Mouse (Mus musculus) common myeloid progenitor, adult 5-6 weeks (primary cell): ENCODE data around the gene Phf19. TPM values are rescaled to one million over a fixed set of nuclear protein-coding genes. Genes with fewer than 3 reads are reported as not detected.

Experiments used
- ATAC-seq: replicated peaks from 2 replicates; pipeline ENCODE4 v1.8.0; 2016; ENCODE audit warnings: low read depth, mild to moderate bottlenecking, moderate TSS enrichment, inconsistent platforms; ENCODE audit not compliant: poor library complexity, severe bottlenecking
- total RNA-seq: library from RNA; stranded (forward); fragments of 200-1000, 187-1606 nt; gene quantifications from 2 replicates; pipeline ENCODE4 v1.2.3, GENCODE M21; 2017

Phf19 gene
- total RNA-seq, 1 experiment from 2014 or later: 9.6 TPM

DNA sequence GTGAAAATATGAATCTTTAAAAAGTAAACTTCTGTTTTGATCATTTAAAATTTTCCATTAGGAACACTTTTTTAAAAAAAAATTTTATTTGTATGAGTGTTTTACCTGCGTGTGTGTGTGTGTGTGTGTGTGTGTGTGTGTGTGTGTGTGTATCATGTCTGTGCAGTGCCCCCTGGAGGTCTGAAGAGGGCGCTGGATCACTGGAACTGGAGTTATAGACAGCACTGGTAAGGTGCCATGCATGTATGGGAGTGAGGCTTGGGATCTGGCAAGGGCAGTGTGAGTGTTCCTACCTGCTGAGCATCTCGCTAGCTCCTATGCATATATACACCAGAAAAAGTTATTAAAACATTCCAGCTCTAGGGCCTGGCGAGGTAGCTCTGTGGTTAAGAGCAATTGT, 12.1 kb downstream of the Phf19 start:
- no peak for ATAC-seq

DNA sequence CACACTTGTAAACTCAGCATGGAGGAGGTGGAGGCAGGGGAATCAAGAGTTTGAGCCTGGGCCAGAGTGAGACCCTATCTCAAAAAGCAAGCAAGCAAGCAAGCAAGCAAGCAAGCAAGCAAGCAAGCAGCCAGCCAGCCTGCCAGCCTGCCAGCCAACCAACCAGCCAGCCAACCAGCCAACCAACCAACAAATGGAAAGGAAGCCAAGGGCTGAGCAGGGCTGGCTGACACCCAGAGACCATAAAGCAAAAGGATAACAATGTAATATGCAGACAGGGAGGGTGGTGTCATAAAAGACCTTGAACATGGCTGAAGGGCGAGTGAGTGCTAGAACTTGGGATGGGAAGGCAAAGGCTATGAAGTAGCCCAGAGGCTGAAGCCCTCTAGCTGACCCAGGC, 13.4 kb downstream of the Phf19 start:
- ATAC-seq: no peak

DNA sequence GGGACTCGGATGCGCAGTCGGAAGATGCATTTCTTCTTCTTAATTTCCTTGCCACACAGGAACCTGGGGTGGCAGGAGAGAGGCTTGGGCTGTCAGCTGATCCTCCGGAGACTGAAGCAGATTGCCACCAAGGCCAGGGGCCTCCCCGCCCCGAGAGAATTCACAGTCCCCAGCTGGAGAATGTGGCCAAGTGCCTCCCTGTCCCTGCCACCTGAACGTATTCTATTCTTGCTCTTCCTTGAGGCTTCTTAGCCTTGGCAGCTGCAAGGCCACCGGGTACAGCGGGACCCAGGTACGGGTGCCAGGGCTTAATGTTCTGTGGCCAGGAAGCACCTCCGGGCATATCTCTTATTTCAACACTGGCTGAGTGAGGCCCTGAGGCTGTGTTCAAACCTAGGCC, 14.1 kb downstream of the Phf19 start:
- no peak for ATAC-seq

GRCm38 (mm10) chr2:34897820-34898219, 16.0 kb downstream of the Phf19 start:
- peak; percentile 72 for ATAC-seq

DNA sequence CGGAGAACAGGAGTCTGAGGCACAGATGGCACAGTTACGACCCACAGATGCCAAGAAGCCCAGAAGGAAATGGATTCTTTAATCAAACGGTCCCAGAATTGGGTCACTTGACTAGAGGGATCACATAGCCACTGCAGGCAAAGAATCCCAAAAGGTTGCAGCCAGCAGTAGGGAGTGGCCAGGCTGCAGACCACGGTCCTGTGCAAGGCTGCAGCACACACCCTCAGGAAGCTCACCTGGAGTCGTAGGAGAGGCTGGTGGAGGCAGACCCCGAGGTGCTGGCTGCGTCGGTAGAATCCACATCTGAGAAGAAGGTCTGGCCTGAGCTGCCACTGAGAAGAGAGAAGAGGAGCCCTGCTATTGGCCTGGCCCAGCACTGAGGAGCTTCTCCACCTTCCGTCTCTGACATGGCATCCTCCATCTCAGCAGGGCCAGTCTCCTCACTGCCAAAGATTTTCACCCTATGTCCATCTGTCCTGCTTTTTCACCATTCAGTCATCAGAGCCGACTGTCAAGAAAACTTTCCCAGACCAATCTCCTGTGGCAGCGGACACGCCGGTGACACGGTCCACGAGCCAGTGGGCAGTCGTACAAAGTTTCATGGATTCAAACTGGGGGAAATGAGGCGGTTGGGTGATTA, 16.9 kb downstream of the Phf19 start:
- ATAC-seq: no peak

GRCm38 (mm10) chr2:34895503-34896113, 18.2 kb downstream of the Phf19 start:
- ATAC-seq: no peak

DNA sequence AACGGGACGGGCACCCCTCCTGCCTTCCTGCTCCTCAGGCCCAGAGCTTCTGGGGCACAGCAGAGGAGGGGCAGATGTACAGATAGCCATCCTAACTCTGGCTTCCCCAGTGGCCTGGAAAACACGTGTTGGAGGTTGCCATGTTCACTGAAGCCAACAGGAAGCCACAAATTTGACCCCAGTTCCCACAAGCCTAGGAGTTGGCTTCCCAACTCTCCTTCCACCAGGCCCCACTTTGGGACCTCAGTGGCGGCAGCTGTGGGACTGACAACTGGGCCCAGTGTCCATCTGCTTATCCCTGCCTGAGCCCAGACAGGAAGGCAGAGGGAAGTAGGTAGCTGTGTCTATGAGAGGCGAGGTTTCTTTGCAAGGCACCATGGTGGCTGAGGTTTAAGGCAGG, 19.9 kb downstream of the Phf19 start:
- ATAC-seq: peak; percentile 41; the same call in 1 of the 2 replicates

- ATAC-seq: no peak
These were observed 29.6 kb downstream of the Phf19 start for GRCm38 (mm10) chr2:34884186-34884585.

GRCm38 (mm10) chr2:34883190-34883589, 30.6 kb downstream of the Phf19 start:
- no peak for ATAC-seq

GRCm38 (mm10) chr2:34882757-34883156, 31.1 kb downstream of the Phf19 start:
- ATAC-seq: no peak

DNA sequence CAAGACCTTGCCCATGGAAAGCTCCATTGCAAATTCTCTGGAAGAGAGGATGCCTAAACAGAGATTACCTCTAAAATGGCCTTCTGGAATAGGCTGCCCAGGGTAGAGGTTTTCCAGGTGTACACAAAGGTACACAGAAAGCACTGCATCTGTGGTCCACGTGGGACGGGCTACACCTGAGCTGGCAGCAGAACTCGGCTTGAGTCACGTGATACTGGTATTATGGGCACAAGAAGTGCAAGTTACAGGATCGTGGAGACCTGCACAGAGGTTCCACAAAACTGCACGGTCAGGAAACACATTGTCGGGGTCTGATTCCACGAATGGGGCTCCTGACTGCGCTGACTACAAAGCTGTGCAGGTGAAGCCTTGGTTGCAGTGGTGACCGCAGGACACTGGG, 33.8 kb downstream of the Phf19 start:
- no peak for ATAC-seq

- no peak for ATAC-seq
These were observed 38.9 kb downstream of the Phf19 start, which contains the start of gene Psmd5 for GRCm38 (mm10) chr2:34874816-34875345. Psmd5 (minus strand) TSS chr2:34874968.

- ATAC-seq: no peak
These were observed 39.6 kb downstream of the Phf19 start, which contains the start of gene Cutal for GRCm38 (mm10) chr2:34874271-34874670. Cutal (plus strand) TSS chr2:34874396.

DNA sequence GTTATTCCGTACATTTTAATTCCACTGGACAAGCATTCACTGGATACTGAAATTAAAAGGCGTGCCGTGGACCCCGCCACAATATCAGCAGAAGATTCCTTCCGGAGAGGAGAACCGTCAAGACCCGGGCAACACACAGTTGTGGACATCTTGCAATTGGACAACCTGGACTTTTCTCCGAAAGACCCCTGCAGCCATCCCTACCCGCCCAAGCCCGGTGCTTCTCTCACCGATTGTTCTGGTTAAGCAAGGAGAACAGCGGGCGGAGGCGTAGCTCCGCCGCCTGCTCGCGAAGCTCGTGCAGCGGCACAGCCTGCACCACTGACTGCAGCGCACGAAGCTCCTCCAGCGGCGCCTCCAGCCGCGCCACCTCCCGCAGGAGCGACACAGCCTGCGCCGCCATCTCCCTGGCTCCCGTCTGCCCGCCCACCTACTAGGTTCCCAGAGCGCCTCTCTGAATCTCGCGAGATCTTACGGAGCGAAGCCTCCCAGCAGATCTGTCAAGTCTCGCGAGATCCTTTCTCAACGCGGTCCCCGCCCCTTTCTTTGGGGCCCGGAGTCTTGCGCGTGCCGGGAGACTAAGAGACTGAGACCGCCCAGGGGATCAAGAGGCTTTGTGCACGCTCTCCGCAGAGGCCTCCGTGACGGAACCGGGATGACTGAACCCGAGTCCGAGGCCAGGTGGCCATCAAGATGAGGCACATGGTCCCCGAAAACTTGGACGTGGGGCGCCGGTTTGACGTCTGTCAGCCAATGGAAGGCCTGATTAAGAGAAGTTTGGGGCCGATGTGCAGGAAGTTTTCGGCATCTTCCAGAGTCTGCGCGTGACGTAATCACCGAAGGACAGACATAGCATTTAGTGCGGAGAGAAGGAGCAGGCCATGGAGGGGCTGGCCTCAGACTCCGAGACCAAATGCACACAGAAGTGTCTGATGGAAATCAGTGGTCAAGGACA, 43.0 kb downstream of the Phf19 start:
- peak; percentile 92 for ATAC-seq

DNA sequence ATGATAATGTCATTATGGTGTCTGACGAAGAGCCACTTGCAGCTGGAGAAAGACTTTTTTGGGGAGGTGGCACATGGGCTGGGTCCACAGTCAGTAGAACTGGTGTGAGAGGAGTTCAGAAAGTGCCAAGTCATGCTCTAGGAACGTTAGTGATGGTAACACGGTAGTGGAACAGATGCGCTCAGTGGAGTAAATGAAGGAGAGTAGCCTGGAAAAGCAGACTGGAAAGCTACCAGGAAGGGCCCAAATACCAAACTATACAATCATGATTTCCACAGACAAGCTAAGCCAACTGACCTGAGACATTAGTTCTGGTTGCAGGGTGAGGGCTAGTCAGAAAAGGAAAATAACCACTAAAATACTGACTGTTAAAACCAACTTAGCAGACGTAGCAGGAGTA, 44.1 kb downstream of the Phf19 start:
- ATAC-seq: peak; percentile 63

DNA sequence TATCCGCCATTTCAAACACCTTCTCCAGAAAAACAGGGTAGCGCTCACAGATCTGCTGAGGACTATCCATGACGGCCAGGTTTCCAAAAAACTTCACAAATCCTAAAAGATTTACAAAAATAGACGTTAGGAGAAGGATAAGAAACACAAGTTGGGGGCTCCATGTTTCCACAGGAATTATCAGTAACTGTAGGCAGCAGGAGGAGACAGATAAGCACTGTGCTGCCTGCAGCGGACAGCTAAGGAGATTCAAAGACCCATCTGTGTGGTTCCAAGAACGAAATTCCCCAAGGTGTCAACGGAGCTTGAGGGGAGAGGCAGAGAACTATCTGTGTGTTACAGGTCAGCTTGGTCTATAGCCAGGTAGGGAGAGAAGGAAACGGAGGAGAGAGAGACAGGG, 56.1 kb downstream of the Phf19 start:
- no peak for ATAC-seq

DNA sequence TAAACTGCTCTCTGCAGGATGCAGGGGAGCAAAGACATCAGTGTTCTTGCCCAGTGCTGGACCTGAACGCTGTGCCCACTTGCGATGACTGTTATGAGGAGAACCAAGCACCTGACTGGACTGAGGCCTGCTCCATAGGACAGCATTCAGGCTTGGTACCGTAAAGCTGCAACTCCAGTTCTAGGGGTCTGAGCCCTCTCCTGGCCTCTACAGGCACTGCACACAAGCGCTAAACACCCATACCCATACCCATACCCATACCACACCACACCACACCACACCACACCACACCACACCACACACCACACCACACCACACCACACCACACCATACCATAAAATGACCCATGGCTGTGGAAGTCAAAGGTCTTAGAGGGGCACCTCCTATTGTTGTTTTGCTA, 58.6 kb downstream of the Phf19 start:
- ATAC-seq: 0 out of 2 replicates have a peak, but pooled peaks have one; percentile 36

- no peak for ATAC-seq
These were observed 66.1 kb downstream of the Phf19 start for GRCm38 (mm10) chr2:34847702-34848101.
